Comparison of ENCODE assay signal across 9 mouse cellular contexts in the genomic region with DNA sequence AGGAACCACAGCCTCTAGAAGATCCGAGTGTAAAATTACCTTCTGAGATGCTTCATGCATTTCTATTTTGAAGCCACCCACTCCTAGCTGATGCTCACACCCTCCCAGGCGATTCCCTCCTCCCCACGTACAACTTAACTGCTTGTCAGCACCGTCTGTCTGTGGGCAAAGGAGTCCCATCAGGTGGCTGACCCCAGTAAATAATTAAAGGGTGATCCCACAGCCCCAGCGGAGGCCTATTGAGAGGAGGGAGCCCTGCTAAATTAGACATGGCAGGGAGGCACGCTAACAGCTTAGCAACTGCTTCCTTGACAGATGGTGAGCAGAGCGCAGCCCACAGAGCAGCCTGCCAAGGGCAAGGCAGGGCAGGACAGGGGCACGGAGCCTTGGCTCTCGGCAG. TPM values are rescaled to one million over a fixed set of nuclear protein-coding genes. Genes with fewer than 3 reads are reported as not detected.
A peak's percentile ranks its signal among the peaks of the same experiment; 100 is the strongest.
DNase-seq lines count a peak whose midpoint lies in the region; ATAC-seq lines count a peak whose summit lies in the region.
"Had no signal": no experiment of that assay in that cellular context is flagged by ENCODE, and none has a peak within 500 bp of the region (broad histone marks: within the 10 kb centered on the region; RNA-seq: fewer than 3 reads in every experiment).

No protein-coding gene starts in this region.

- H3K36me3 ChIP-seq in forebrain, embryonic 11.5 days (ENCODE audit: control insufficient read depth, insufficient read depth, low read length) = no peaks in the 10 kb centered on the region

- intact Hi-C loops in left cerebral cortex, postnatal 10 days (cut with DNase I) = no loop called here
- intact Hi-C loops in left cerebral cortex, postnatal 25 days (cut with DNase I) = loop anchor here (5.0 to 10.0 kb wide), 2 partner anchors 44 to 82 kb away; no protein-coding TSS in a partner anchor

- H3K9me3 ChIP-seq in forebrain, embryonic 11.5 days (ENCODE audit: control insufficient read depth, low read length) = no peaks in the 10 kb centered on the region

- peak overlapping the region; percentile 5; the same call in 1 of the 2 replicates for H3K27ac ChIP-seq in forebrain, embryonic 11.5 days (ENCODE audit: low read depth, low read length)
- H3K27ac ChIP-seq: macrophage had no signal

- H3K4me1 ChIP-seq in forebrain, embryonic 11.5 days (replicated peaks; ENCODE audit: control insufficient read depth, insufficient read depth, low read length) = peaks cover 17% of the 10 kb centered on the region; the same call in 1 of the 2 replicates

- no peak overlapping the region for H3K4me2 ChIP-seq in forebrain, embryonic 11.5 days (ENCODE audit: low read depth, low read length, severe bottlenecking)

- H3K4me3 ChIP-seq in forebrain, embryonic 11.5 days (ENCODE audit: low read depth, low read length) = no peak overlapping the region

- H3K27me3 ChIP-seq in forebrain, embryonic 11.5 days (ENCODE audit: control insufficient read depth, insufficient read depth, low read length) = no peaks in the 10 kb centered on the region

- ATAC-seq in forebrain, embryonic 11.5 days (replicated peaks; ENCODE audit: low FRiP score) = 0 out of 2 replicates have a peak, but pooled peaks have one; percentile 36

- peak; percentile 55 for DNase-seq in left cerebral cortex, adult 11 months (ENCODE audit: low spot score)
- DNase-seq in left cerebral cortex, postnatal 10 days (ENCODE audit: extremely low spot score in 1 of 2, low spot score in 2 of 2) = no peak
- DNase-seq in forebrain, embryonic 11.5 days (ENCODE audit: low spot score) = peak; percentile 58
- DNase-seq in left cerebral cortex, postnatal 25 days (ENCODE audit: low spot score in 2 of 2) = peak; percentile 51 to 85
- DNase-seq in right cerebral cortex, postnatal 4 days = peak; percentile 13
- no peak for DNase-seq in gastrocnemius, postnatal 25 days
- DNase-seq in adrenal gland, adult (ENCODE audit: inconsistent age in 2 of 2, low spot score in 1 of 2) = no peak
- DNase-seq in kidney, postnatal 25 days = no peak

- 28% methylated on average over 9 of the region's 9 CpGs for WGBS in forebrain, embryonic 11.5 days

- no peak overlapping the region for H3K9ac ChIP-seq in forebrain, embryonic 11.5 days (ENCODE audit: low read length)

RNA-seq across cellular contexts. Expression of gene Ksr1, which starts 29.5 kb away (rescaled TPM):
- total RNA-seq in left cerebral cortex, postnatal 10 days (2021) = 10 to 100 TPM; 51.2 to 51.6 TPM
- polyA plus RNA-seq in forebrain, embryonic 11.5 days (2014; fragmentation: Nextera tagmentation; extraction: Ambion mirVana) = 5.2 and 7.2 TPM in 2 replicates
- 10 to 100 TPM; 55.2 to 60.6 TPM for total RNA-seq in left cerebral cortex, postnatal 25 days (2021)
- 10 to 100 TPM; 67.8 to 77.2 TPM for total RNA-seq in gastrocnemius, postnatal 25 days (2021)

Comparison
In these comparisons a context has a peak if more than half of its experiments do, and no peak if none do; other contexts are left out.
1. DNase-seq: peak in left cerebral cortex, adult 11 months (single experiment), forebrain, embryonic 11.5 days (single experiment), left cerebral cortex, postnatal 25 days (2 of 2) and right cerebral cortex, postnatal 4 days (single experiment); none in left cerebral cortex, postnatal 10 days (0 of 2), gastrocnemius, postnatal 25 days (single experiment), adrenal gland, adult (0 of 2) and kidney, postnatal 25 days (0 of 2).